Mouse (Mus musculus) spleen, adult 2 months (tissue): ENCODE measurements at regions not wholly inside any gene's neighbourhood (a gene's known extent, or its start where the extent isn't known, plus 50 kb on each side); places are given as distances from the start of the nearest gene placed in this dataset.

Experiments used
- DNase-seq, 2 experiments: peaks; one replicate each; pipeline versions ENCODE4 v3.0.0 to v3.0.0-alpha.2; 2012 to 2021; ENCODE audit warnings: low spot score in 2 of 2, low read depth in 1 of 2
- H3K27ac ChIP-seq: fragments of 200-500 bp; 2 replicates; pipeline ENCODE4 v1.5.1; 2012; ENCODE audit warnings: low read length, inconsistent platforms; ENCODE audit not compliant: insufficient read depth
- H3K27me3 ChIP-seq: fragments of 200-500 bp; 2 replicates; pipeline ENCODE4 v1.6.1; 2012; ENCODE audit warnings: mild to moderate bottlenecking, moderate library complexity, low read length, inconsistent platforms; ENCODE audit not compliant: control insufficient read depth, insufficient read depth
- H3K36me3 ChIP-seq: fragments of 200-500 bp; 2 replicates; pipeline ENCODE4 v1.6.1; 2012; ENCODE audit warnings: mild to moderate bottlenecking, low read length, inconsistent platforms; ENCODE audit not compliant: control insufficient read depth, insufficient read depth
- H3K4me1 ChIP-seq: fragments of 200-500 bp; 2 replicates; pipeline ENCODE4 v1.6.1; 2011; ENCODE audit warnings: inconsistent platforms; ENCODE audit not compliant: control insufficient read depth, insufficient read depth, insufficient read length
- H3K4me3 ChIP-seq: fragments of 200-500 bp; 2 replicates; pipeline ENCODE4 v1.5.1; 2011; ENCODE audit warnings: mild to moderate bottlenecking, inconsistent platforms; ENCODE audit not compliant: insufficient read depth, insufficient read length; ENCODE audit errors: extremely low read depth
- CTCF ChIP-seq: fragments of 200-500 bp; IDR thresholded peaks from 2 replicates; pipeline ENCODE4 v1.5.1; 2011; ENCODE audit warnings: mild to moderate bottlenecking, inconsistent platforms; ENCODE audit not compliant: insufficient read depth, insufficient read length, insufficient replicate concordance; ENCODE audit errors: extremely low read depth
- POLR2A ChIP-seq: fragments of 200-500 bp; IDR thresholded peaks from 2 replicates; pipeline ENCODE4 v1.6.1; 2011; ENCODE audit warnings: low read depth, low read length, inconsistent platforms
- WGBS: fragments of 180-500 bp; shearing (Covaris S2); methylation state at CpG from one replicate; pipeline ENCODE4 v1.1.7; 2018; 5-methylcytosine and 5-hydroxymethylcytosine counted together

DNA sequence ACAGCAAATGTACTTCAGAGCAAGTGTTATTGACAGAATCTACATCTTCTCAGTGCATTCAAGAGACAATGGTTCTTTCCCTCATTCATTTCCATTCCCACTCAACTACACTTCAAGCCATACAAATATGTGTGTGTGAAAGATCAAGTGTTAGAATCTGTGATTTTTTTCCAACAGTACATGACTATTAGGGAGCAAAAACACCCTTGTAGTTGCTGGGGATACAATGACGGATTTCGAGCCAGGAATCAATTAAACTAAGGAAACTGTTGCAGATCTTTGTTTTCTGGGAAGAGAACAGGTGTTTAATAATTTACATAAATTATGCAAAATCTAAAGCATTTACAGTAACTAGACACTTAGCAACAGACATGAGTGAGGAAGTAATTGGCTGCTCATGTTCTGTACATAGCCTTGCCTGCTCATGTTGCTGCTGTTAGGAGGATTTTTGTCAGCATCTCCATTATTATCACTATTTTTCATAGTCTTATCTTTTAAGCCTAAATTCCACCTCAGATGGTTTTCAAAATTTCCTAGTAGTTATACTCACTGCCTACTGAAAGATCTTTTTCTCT is 777.6 kb upstream of the Adgrl2 start:
- no peaks in the 10 kb centered on the region for H3K36me3 ChIP-seq
- no peak overlapping the region for H3K4me3 ChIP-seq
- no peak for DNase-seq
- no peaks in the 10 kb centered on the region for H3K4me1 ChIP-seq
- WGBS: 93% methylated on average over 2 of the region's 2 CpGs
- no peaks in the 10 kb centered on the region for H3K27me3 ChIP-seq
- TF ChIP-seq CTCF: no peak
- no peak for TF ChIP-seq POLR2A
- no peak overlapping the region for H3K27ac ChIP-seq

DNA sequence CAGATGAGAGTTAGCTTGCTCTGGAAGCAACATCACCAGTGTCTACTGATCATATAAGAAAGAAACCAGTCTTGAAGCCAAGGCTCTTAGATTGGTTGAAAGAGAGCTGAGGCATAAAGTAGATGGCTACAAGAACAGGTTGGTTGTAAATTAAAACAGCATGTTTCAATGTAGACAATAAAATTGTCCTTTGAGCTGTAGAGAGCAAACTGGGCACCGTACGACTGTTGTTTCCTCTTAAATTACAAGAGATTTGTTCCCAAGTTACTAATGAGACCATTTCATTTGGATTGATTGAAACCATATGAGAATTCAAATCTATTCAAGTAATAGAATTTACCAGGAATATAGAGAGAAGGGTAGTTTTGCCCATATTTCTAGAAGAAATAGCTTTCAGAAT is 770.9 kb upstream of the Adgrl2 start:
- Histone ChIP-seq H3K27ac (no peak overlapping the region), H3K36me3 (no peaks in the 10 kb centered on the region), H3K4me3 (no peak overlapping the region), H3K4me1 (no peaks in the 10 kb centered on the region), H3K27me3 (no peaks in the 10 kb centered on the region)
- DNase-seq: no peak
- TF ChIP-seq POLR2A (no peak), CTCF (no peak)
- 98% methylated on average over 2 of the region's 2 CpGs for WGBS

DNA sequence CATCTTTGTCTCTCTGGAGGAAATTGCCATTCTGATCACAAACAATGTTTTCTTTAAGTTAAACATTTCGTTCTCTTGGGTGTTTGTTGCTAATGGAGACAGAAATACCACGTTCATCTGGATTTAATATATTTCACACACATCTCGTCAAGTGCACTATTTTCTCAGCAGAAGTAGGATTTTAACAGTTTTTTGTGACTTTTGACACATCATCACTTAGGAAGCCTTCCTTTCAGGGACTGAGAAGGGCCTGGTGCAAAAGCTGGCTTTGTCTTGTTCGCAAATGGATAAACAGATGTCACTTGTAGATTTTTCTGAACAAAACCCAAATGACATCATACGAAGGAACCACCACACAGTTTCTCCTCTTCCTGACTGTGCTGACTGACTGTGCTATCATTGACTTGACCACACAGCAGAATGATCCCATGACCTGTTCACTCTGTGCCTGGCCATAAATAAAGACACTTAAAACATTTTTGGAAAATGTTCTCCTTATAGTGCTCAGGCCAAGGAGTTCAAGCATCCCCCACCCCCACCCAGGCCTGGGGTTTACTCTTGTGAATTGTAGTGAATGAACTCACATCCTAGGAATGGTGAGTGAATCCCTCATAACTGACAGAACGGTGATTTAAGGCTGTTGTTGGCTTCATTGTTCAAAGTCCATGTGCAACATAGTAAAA is 767.7 kb upstream of the Adgrl2 start:
- DNase-seq: no peak
- WGBS: 79% methylated on average over 6 of the region's 6 CpGs

DNA sequence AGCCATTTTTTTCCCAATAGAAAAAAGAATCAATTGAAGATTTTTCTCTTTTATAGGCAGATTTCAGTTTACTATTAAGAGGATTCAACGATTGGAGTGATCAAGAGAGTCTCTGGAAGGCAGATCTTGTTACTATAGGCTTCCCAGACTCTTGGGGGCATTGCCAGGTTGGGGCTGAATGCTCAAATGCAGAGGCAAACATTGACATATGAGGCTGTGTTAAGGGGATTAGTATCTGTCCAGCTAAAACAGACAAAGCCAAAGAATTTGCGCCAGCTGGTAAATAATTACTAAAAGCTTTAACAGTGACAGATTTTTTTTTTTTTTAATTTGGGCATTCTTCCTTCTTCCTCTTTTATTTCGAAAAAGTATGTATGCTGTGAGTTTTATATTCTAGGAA is 745.7 kb upstream of the Adgrl2 start:
- H3K36me3 ChIP-seq: no peaks in the 10 kb centered on the region

More for the DNA sequence above, 767.7 kb upstream of the Adgrl2 start:
- Histone ChIP-seq H3K27me3 (no peaks in the 10 kb centered on the region), H3K4me3 (no peak overlapping the region), H3K36me3 (no peaks in the 10 kb centered on the region), H3K4me1 (no peaks in the 10 kb centered on the region), H3K27ac (no peak overlapping the region)
- TF ChIP-seq POLR2A (no peak), CTCF (no peak)

DNA sequence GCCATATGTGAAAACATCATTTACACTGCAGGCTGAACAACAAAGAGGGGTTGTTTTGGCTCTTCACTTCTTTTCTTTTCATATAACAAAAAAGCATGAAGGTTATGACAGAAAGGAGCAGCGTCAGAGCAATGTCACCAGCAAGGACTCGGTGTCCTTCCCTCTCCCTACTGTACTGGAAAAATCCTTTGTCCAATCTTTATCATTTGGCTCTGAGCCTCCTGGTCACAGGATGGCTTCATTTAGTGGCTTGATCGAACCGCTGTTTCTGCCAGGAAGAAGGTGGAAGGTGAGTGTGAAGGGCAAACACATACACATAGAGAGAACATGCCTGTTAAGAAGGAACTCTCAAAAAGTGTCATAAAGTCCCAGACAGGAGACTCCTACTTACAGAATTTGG is 735.9 kb upstream of the Adgrl2 start:
- H3K4me1 ChIP-seq: no peaks in the 10 kb centered on the region
- no peak for TF ChIP-seq POLR2A
- no peak for TF ChIP-seq CTCF
- H3K27ac ChIP-seq: no peak overlapping the region
- no peak for DNase-seq
- WGBS: 84% methylated on average over 4 of the region's 4 CpGs
- H3K4me3 ChIP-seq: no peak overlapping the region
- H3K27me3 ChIP-seq: no peaks in the 10 kb centered on the region
- no peaks in the 10 kb centered on the region for H3K36me3 ChIP-seq

More for the DNA sequence above, 745.7 kb upstream of the Adgrl2 start:
- no peak for DNase-seq
- Histone ChIP-seq H3K4me3 (no peak overlapping the region), H3K27me3 (no peaks in the 10 kb centered on the region), H3K4me1 (no peaks in the 10 kb centered on the region), H3K27ac (no peak overlapping the region)
- no peak for TF ChIP-seq CTCF
- TF ChIP-seq POLR2A: no peak
- WGBS: 72% methylated on average over 3 of the region's 3 CpGs

DNA sequence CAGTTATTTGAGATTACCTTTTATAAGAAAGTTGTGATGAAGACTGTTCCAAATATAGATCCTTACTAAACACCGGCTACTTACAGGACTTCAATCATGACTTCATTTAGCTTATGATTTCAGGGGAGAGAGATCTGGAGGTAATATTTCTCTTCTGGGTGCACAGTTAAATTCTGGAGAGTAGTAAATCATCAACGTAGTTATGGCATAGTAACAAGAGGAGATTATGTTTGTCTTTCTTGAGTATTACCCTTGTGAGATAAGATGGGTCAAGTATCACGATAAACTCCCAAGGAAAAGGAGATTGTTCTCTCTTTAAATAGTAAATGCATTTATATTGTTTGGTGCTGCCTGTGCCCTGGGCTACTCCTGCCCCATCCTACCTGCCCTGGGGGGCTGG is 734.5 kb upstream of the Adgrl2 start:
- Histone ChIP-seq H3K27ac (no peak overlapping the region), H3K36me3 (no peaks in the 10 kb centered on the region), H3K4me1 (no peaks in the 10 kb centered on the region), H3K27me3 (no peaks in the 10 kb centered on the region), H3K4me3 (no peak overlapping the region)
- DNase-seq: no peak
- WGBS: 92% methylated on average over 3 of the region's 3 CpGs
- TF ChIP-seq CTCF: no peak
- TF ChIP-seq POLR2A: no peak

DNA sequence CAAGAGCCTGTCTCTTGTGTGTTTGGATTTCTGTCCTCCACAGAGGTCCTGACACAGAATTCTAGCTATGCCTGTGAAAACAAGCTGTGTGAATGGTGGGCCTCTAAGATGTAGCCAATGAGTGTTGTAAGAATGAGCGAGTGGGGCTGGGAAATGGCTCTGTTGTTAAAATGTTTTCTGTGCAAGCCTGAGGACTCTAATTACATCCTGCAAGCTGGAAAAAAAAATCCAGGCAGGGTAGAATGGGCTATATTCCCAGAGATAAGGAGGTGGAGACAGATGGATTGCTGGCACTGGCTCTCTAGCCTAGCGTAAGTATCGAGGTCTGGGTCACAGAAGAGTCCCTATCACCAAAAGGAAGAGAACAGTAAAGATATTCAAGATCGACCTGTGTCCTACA is 731.5 kb upstream of the Adgrl2 start:
- no peak for TF ChIP-seq POLR2A
- no peak for TF ChIP-seq CTCF
- H3K36me3 ChIP-seq: no peaks in the 10 kb centered on the region
- no peaks in the 10 kb centered on the region for H3K4me1 ChIP-seq
- whole genome bisulfite sequencing: 92% methylated on average over 4 of the region's 4 CpGs
- no peaks in the 10 kb centered on the region for H3K27me3 ChIP-seq
- no peak overlapping the region for H3K4me3 ChIP-seq
- H3K27ac ChIP-seq: no peak overlapping the region
- no peak for DNase-seq
